Mouse (Mus musculus): ENCODE data around the gene Neurod6. TPM values are rescaled to one million over a fixed set of nuclear protein-coding genes. Genes with fewer than 3 reads are reported as not detected.
"Not testable (repeated sequence)": the region's sequence is repeated elsewhere in the genome, so short reads cannot be mapped to it uniquely, and the experiment has no call there.

The Neurod6 gene
- not detected in 2 replicates for polyA plus RNA-seq (2015; fragmentation: Nextera tagmentation; extraction: Ambion mirVana)

- Histone ChIP-seq H3K27ac (no peak within 1 kb of the TSS), H3K4me3 (replicated peaks) (no peak within 1 kb of the TSS), H3K36me3 (no peaks in the 10 kb centered on the region), H3K9ac (no peak within 1 kb of the TSS), H3K4me1 (peaks cover 8% of the 10 kb centered on the region), H3K9me3 (replicated peaks) (no peaks in the 10 kb centered on the region), H3K27me3 (peaks cover 33% of the 10 kb centered on the region), H3K4me2 (no peak within 1 kb of the TSS)
- WGBS = 78% methylated on average over 4 of the region's 4 CpGs
- no peak for ATAC-seq (replicated peaks; ENCODE audit: low FRiP score)
These were observed at the start of gene Neurod6 for GRCm38 (mm10) chr6:55680974-55681373. Gene Neurod6 (minus strand): TSS chr6:55681263.

DNA sequence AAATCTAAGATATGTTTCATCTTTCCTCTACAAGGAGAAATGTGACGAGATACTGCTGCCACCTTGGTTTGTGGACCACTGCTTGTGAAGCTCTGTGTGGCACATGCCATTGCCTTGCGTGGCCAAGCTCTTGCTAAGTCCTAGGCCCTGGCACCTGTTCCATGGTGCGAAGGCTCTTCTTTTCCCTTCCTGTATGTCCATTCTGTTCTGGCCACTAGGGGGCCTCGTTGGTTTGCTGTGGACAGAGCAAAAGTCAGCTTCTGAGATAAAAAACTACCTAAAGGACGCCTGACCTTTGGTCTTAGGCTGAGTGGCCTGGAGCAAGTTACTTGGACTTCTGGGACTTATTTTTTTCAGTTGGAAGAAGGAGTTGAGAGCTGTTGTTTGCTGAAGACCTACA is 36.1 kb upstream of the Neurod6 start:
- no peaks in the 10 kb centered on the region for H3K27me3 ChIP-seq
- H3K4me2 ChIP-seq = no peak overlapping the region
- H3K36me3 ChIP-seq = no peaks in the 10 kb centered on the region
- H3K9ac ChIP-seq = no peak overlapping the region
- H3K4me3 ChIP-seq (replicated peaks) = no peak overlapping the region
- H3K9me3 ChIP-seq (replicated peaks) = no peaks in the 10 kb centered on the region
- no peak overlapping the region for H3K27ac ChIP-seq
- 39% methylated on average over 5 of the region's 5 CpGs for WGBS
- 0 out of 2 replicates have a peak, but pooled peaks have one; percentile 33 for ATAC-seq (replicated peaks; ENCODE audit: low FRiP score)
- no peaks in the 10 kb centered on the region for H3K4me1 ChIP-seq

DNA sequence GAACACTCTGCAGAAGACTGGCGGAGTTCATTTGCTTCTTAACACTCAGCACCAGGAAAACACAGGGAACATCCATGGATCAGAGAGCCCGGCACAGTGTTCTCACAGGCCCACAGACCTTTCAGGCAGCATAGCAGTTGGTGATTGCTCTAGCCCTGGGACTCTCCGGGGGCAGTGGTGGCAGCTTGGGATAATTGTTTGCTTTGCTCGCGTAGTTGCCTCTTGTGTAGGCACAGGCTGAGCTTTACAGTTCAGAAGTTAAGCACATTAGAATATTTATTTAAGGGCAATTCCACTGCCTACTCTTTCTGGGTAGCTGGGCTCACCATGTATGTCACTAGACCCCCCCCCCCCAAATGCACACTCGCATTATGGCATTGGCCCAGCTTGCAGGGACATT is 34.4 kb upstream of the Neurod6 start:
- H3K27me3 ChIP-seq = no peaks in the 10 kb centered on the region
- no peak overlapping the region for H3K27ac ChIP-seq
- H3K4me3 ChIP-seq (replicated peaks) = no peak overlapping the region
- H3K36me3 ChIP-seq = no peaks in the 10 kb centered on the region
- no peak overlapping the region for H3K4me2 ChIP-seq
- ATAC-seq (replicated peaks; ENCODE audit: low FRiP score) = no peak
- H3K9me3 ChIP-seq (replicated peaks) = no peaks in the 10 kb centered on the region
- 81% methylated on average over 6 of the region's 6 CpGs for WGBS
- H3K4me1 ChIP-seq = no peaks in the 10 kb centered on the region
- no peak overlapping the region for H3K9ac ChIP-seq

DNA sequence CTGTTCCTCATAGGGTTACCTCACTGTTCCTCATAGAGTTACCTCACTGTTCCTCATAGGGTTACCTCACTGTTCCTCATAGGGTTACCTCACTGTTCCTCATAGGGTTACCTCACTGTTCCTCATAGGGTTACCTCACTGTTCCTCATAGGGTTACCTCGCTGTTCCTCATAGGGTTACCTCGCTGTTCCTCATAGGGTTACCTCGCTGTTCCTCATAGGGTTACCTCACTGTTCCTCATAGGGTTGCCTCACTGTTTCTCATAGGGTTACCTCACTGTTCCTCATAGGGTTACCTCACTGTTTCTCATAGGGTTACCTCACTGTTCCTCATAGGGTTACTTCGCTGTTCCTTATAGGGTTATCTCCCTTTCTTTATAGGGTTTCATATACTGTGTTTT is 29.9 kb upstream of the Neurod6 start:
- WGBS = 91% methylated on average over 4 of the region's 4 CpGs
- H3K36me3 ChIP-seq; H3K4me3 ChIP-seq (replicated peaks); H3K4me1 ChIP-seq; H3K27ac ChIP-seq; H3K9ac ChIP-seq; H3K9me3 ChIP-seq (replicated peaks); ATAC-seq (replicated peaks; ENCODE audit: low FRiP score); H3K27me3 ChIP-seq; H3K4me2 ChIP-seq: not testable (repeated sequence)

GRCm38 (mm10) chr6:55704759-55705104 is 23.7 kb upstream of the Neurod6 start:
- no peak overlapping the region for H3K4me2 ChIP-seq
- no peaks in the 10 kb centered on the region for H3K9me3 ChIP-seq (replicated peaks)
- WGBS = 88% methylated on average over 1 of the region's 1 CpGs
- H3K27ac ChIP-seq = no peak overlapping the region
- H3K27me3 ChIP-seq = no peaks in the 10 kb centered on the region
- no peak overlapping the region for H3K9ac ChIP-seq
- no peaks in the 10 kb centered on the region for H3K36me3 ChIP-seq
- no peaks in the 10 kb centered on the region for H3K4me1 ChIP-seq
- ATAC-seq (replicated peaks; ENCODE audit: low FRiP score) = no peak
- H3K4me3 ChIP-seq (replicated peaks) = no peak overlapping the region

- no peak overlapping the region for H3K4me3 ChIP-seq (replicated peaks)
- H3K27me3 ChIP-seq = no peaks in the 10 kb centered on the region
- ATAC-seq (replicated peaks; ENCODE audit: low FRiP score) = no peak
- no peaks in the 10 kb centered on the region for H3K4me1 ChIP-seq
- no peak overlapping the region for H3K9ac ChIP-seq
- H3K27ac ChIP-seq = no peak overlapping the region
- H3K4me2 ChIP-seq = no peak overlapping the region
- no peaks in the 10 kb centered on the region for H3K9me3 ChIP-seq (replicated peaks)
- 87% methylated on average over 8 of the region's 8 CpGs for WGBS
- no peaks in the 10 kb centered on the region for H3K36me3 ChIP-seq
These were observed 23.1 kb upstream of the Neurod6 start for GRCm38 (mm10) chr6:55704061-55704758.

- no peak for ATAC-seq (replicated peaks; ENCODE audit: low FRiP score)
These were observed 19.6 kb upstream of the Neurod6 start for GRCm38 (mm10) chr6:55700392-55701386.

GRCm38 (mm10) chr6:55690015-55690531 is 9.0 kb upstream of the Neurod6 start:
- H3K27ac ChIP-seq = no peak overlapping the region
- H3K36me3 ChIP-seq = no peaks in the 10 kb centered on the region
- H3K27me3 ChIP-seq = no peaks in the 10 kb centered on the region
- ATAC-seq (replicated peaks; ENCODE audit: low FRiP score) = no peak
- H3K4me2 ChIP-seq = no peak overlapping the region
- no peaks in the 10 kb centered on the region for H3K9me3 ChIP-seq (replicated peaks)
- no peak overlapping the region for H3K9ac ChIP-seq
- WGBS = 94% methylated on average over 2 of the region's 2 CpGs
- no peak overlapping the region for H3K4me3 ChIP-seq (replicated peaks)
- no peaks in the 10 kb centered on the region for H3K4me1 ChIP-seq

More at GRCm38 (mm10) chr6:55700392-55701386, 19.6 kb upstream of the Neurod6 start:
- no peaks in the 10 kb centered on the region for H3K4me1 ChIP-seq
- H3K4me3 ChIP-seq (replicated peaks) = no peak overlapping the region
- 28% methylated on average over 4 of the region's 4 CpGs for whole genome bisulfite sequencing
- no peak overlapping the region for H3K27ac ChIP-seq
- no peak overlapping the region for H3K9ac ChIP-seq
- H3K27me3 ChIP-seq = no peaks in the 10 kb centered on the region
- H3K36me3 ChIP-seq = no peaks in the 10 kb centered on the region
- no peak overlapping the region for H3K4me2 ChIP-seq
- no peaks in the 10 kb centered on the region for H3K9me3 ChIP-seq (replicated peaks)

DNA sequence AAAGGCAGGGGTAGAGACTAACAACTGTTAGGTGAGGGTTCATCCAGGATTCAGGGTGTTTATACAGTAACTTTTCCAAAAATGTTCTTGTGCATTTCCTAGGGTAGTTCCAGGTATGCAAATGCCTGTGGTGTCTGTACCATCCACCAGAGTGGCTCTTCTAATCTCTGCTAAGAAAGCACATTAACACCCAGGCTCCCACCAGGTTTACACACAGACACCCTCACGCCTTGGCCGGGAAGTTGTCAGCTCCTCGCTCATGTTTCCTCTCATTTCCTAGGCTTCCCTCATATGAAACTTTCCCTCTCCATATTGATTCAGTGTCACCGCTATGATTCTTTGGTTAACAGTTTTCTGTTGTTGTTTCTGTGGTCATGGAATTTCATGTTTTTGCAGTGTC is 2.4 kb upstream of the Neurod6 start:
- 77% methylated on average over 4 of the region's 4 CpGs for WGBS

DNA sequence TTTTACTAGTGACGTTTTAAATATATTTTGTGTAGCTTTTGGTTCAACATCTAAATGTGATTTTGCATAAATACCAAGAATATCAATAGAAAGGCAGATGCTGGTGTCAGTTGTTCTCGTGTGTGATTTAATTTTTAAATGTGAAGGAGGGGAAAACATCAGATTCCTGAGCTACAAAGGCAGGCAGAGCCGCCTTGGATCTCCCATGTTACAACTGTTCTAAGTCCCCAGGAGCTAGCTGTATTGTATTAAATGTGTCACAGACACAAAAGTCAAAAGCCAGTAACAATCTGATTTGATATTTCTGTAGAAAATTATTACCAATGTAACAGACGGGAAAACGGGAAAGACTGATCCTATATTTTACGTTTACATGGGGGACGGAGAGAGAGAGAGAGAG is 1.8 kb upstream of the Neurod6 start:
- Histone ChIP-seq H3K9me3 (replicated peaks) (no peaks in the 10 kb centered on the region), H3K27me3 (peaks cover 19% of the 10 kb centered on the region), H3K4me1 (no peaks in the 10 kb centered on the region), H3K36me3 (no peaks in the 10 kb centered on the region), H3K4me3 (replicated peaks) (no peak overlapping the region), H3K9ac (no peak overlapping the region), H3K4me2 (no peak overlapping the region), H3K27ac (no peak overlapping the region)
- no peak for ATAC-seq (replicated peaks; ENCODE audit: low FRiP score)
- WGBS = 74% methylated on average over 7 of the region's 7 CpGs

More for the DNA sequence above, 2.4 kb upstream of the Neurod6 start:
- no peak overlapping the region for H3K4me3 ChIP-seq (replicated peaks)
- H3K36me3 ChIP-seq = no peaks in the 10 kb centered on the region
- no peak for ATAC-seq (replicated peaks; ENCODE audit: low FRiP score)
- H3K9me3 ChIP-seq (replicated peaks) = no peaks in the 10 kb centered on the region
- no peaks in the 10 kb centered on the region for H3K4me1 ChIP-seq
- H3K27me3 ChIP-seq = peaks cover 16% of the 10 kb centered on the region
- H3K9ac ChIP-seq = no peak overlapping the region
- no peak overlapping the region for H3K27ac ChIP-seq
- no peak overlapping the region for H3K4me2 ChIP-seq

DNA sequence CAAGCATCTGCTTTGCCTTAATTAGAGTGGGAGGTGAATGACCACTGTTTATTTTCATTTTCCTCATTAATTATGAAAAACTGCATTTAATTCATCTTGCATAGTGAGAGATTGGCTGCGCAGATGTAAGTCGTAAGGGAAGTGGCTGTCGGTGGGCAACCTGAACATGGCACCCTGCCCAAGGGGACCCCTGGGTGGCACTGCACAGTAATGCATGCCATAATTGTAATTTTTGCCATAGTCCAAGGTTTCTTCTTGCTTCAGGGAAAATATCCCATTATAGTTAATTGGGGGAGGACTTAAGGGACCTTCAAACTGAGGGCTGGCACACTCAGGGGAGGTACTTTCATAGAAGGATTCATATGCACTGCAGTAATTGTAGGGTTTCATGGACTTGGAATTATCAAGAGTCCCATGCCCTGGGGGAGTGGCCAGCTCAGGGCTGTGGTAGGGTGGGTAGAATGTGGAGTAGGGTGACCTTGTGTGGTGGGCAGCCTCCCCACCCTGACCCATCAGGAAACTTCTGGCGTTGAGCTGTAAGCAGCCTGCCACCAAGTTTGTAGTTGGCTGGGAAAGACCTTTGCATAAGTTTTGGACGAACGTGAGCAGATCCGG is 2.4 kb downstream of the Neurod6 start:
- no peak for ATAC-seq (replicated peaks; ENCODE audit: low FRiP score)

DNA sequence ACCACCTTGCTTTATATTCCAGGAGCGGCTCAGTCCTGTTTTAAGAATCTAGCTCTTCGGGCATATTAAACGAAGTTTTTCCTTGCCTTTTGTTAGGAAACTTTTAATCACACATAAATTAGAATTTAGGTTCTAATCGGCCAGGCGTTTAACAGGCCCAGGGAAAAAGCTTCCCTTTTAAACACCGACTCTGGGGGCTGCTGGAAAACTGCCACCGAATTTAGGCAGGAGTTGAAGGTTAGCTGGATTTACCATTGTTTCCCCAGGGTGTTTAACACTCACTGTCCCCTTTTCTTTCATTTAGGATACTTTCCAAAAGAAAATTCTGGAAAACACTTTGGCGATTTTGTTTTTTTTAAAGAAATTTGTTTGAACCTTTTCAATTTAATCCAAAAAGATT is 3.7 kb downstream of the Neurod6 start:
- Histone ChIP-seq H3K4me2 (peak overlapping the region; percentile 62), H3K9me3 (replicated peaks) (no peaks in the 10 kb centered on the region), H3K9ac (no peak overlapping the region), H3K27me3 (peaks cover 34% of the 10 kb centered on the region), H3K36me3 (no peaks in the 10 kb centered on the region), H3K4me3 (replicated peaks) (peak overlapping the region; percentile 28), H3K27ac (no peak overlapping the region), H3K4me1 (peaks cover 8% of the 10 kb centered on the region)
- no peak for ATAC-seq (replicated peaks; ENCODE audit: low FRiP score)
- WGBS = 12% methylated on average over 8 of the region's 8 CpGs

More for the DNA sequence above, 2.4 kb downstream of the Neurod6 start:
- Histone ChIP-seq H3K27me3 (peaks cover 34% of the 10 kb centered on the region), H3K9ac (no peak overlapping the region), H3K4me2 (no peak overlapping the region), H3K4me3 (replicated peaks) (no peak overlapping the region), H3K4me1 (peaks cover 8% of the 10 kb centered on the region), H3K36me3 (no peaks in the 10 kb centered on the region), H3K9me3 (replicated peaks) (no peaks in the 10 kb centered on the region), H3K27ac (no peak overlapping the region)
- WGBS = 90% methylated on average over 7 of the region's 7 CpGs
